Mouse (Mus musculus) midbrain, embryonic 13.5 days (tissue): ENCODE data around the gene Psmd3. TPM values are rescaled to one million over a fixed set of nuclear protein-coding genes. Genes with fewer than 3 reads are reported as not detected.

Source experiments
- ATAC-seq: fragments of 200-750 bp; cut with Nextera tagmentation; 2 replicates; pipeline ENCODE4 v1.8.0; 2017; ENCODE audit warnings: mild to moderate bottlenecking, moderate TSS enrichment, moderate library complexity
- H3K27ac ChIP-seq: fragments of 300-500 bp; sonication (generic); 2 replicates; pipeline ENCODE4 v1.5.1; 2015; ENCODE audit warnings: inconsistent platforms, mild to moderate bottlenecking, moderate library complexity
- H3K27me3 ChIP-seq: fragments of 300-500 bp; sonication (generic); 2 replicates; pipeline ENCODE4 v1.6.1; 2015; ENCODE audit warnings: mild to moderate bottlenecking, inconsistent platforms
- H3K36me3 ChIP-seq: fragments of 300-500 bp; sonication (generic); 2 replicates; pipeline ENCODE4 v1.6.1; 2015; ENCODE audit warnings: mild to moderate bottlenecking, inconsistent platforms
- H3K4me1 ChIP-seq: fragments of 300-500 bp; sonication (generic); replicated peaks from 2 replicates; pipeline ENCODE4 v1.6.1; 2015; ENCODE audit warnings: inconsistent platforms
- H3K4me2 ChIP-seq: fragments of 300-500 bp; sonication (generic); replicated peaks from 2 replicates; pipeline ENCODE4 v1.6.1; 2015; ENCODE audit warnings: moderate library complexity, mild to moderate bottlenecking, inconsistent platforms
- H3K4me3 ChIP-seq: fragments of 300-500 bp; sonication (generic); replicated peaks from 2 replicates; pipeline ENCODE4 v1.5.1; 2015; ENCODE audit warnings: mild to moderate bottlenecking, inconsistent platforms
- H3K9ac ChIP-seq: fragments of 300-500 bp; sonication (generic); replicated peaks from 2 replicates; pipeline ENCODE4 v1.6.1; 2015; ENCODE audit warnings: mild to moderate bottlenecking, inconsistent platforms
- H3K9me3 ChIP-seq: fragments of 300-500 bp; sonication (generic); 2 replicates; pipeline ENCODE4 v1.6.1; 2016; ENCODE audit warnings: mild to moderate bottlenecking, inconsistent platforms
- WGBS: fragments of 180-500 bp; shearing (Covaris S2); methylation state at CpG from one replicate; pipeline ENCODE4 v1.1.7; 2015; 5-methylcytosine and 5-hydroxymethylcytosine counted together
- polyA plus RNA-seq: library from polyadenylated mRNA; unstranded; fragments of >200 nt; fragmentation: Nextera tagmentation; extraction: Ambion mirVana; gene quantifications from 2 replicates; pipeline ENCODE4 v1.2.1, GENCODE M21; 2015

The Psmd3 gene
- polyA plus RNA-seq, 1 experiment from 2014 or later, result 190 TPM

- H3K27me3 ChIP-seq, result no peaks in the 10 kb centered on the region
- no peak overlapping the region for H3K9ac ChIP-seq
- WGBS, result 85% methylated on average over 9 of the region's 9 CpGs
- no peak overlapping the region for H3K4me2 ChIP-seq
- H3K9me3 ChIP-seq, result no peaks in the 10 kb centered on the region
- ATAC-seq, result no peak
- no peaks in the 10 kb centered on the region for H3K4me1 ChIP-seq
- H3K4me3 ChIP-seq, result no peak overlapping the region
- no peak overlapping the region for H3K27ac ChIP-seq
- peaks cover 76% of the 10 kb centered on the region for H3K36me3 ChIP-seq
Observed at GRCm38 (mm10) chr11:98694301-98694700, 11.9 kb downstream of the Psmd3 start.

DNA sequence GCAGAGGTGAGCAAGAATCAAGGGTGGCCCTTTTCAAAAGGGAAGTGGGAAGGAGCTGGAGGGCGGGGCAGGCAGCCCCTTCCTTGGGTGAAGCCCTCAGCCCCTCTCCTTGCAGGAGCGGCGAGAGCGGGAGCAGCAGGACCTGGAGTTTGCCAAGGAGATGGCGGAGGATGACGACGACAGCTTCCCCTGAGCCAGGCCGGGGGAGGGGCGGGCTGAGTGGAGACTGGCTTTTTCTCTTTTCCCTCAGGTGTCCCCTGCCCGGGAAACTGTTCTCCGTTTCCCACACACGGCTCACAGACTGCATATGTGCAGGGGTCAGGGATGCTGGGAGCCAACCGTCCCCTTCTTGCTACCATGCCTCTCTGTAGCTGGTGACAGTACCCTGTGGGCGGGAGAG is 13.1 kb downstream of the Psmd3 start:
- Histone ChIP-seq H3K9me3 (no peaks in the 10 kb centered on the region), H3K9ac (no peak overlapping the region), H3K4me1 (no peaks in the 10 kb centered on the region), H3K36me3 (peaks cover 65% of the 10 kb centered on the region), H3K27ac (peak overlapping the region; percentile 9; the same call in 1 of the 2 replicates), H3K4me2 (no peak overlapping the region), H3K4me3 (no peak overlapping the region), H3K27me3 (no peaks in the 10 kb centered on the region)
- WGBS, result 76% methylated on average over 14 of the region's 14 CpGs
- ATAC-seq, result no peak

GRCm38 (mm10) chr11:98696454-98697216 is 14.3 kb downstream of the Psmd3 start:
- no peaks in the 10 kb centered on the region for H3K4me1 ChIP-seq
- WGBS, result 86% methylated on average over 14 of the region's 14 CpGs
- ATAC-seq, result no peak
- H3K27ac ChIP-seq, result 0 out of 2 replicates have a peak overlapping the region, but pooled peaks have one; percentile 5
- no peaks in the 10 kb centered on the region for H3K9me3 ChIP-seq
- no peaks in the 10 kb centered on the region for H3K27me3 ChIP-seq
- no peak overlapping the region for H3K4me2 ChIP-seq
- no peak overlapping the region for H3K4me3 ChIP-seq
- peaks cover 53% of the 10 kb centered on the region for H3K36me3 ChIP-seq
- H3K9ac ChIP-seq, result no peak overlapping the region

- no peak for ATAC-seq
- Histone ChIP-seq H3K9ac (no peak overlapping the region), H3K4me2 (no peak overlapping the region), H3K4me3 (no peak overlapping the region), H3K9me3 (no peaks in the 10 kb centered on the region), H3K27me3 (no peaks in the 10 kb centered on the region), H3K4me1 (no peaks in the 10 kb centered on the region), H3K36me3 (peaks cover 47% of the 10 kb centered on the region), H3K27ac (0 out of 2 replicates have a peak overlapping the region, but pooled peaks have one; percentile 5)
- WGBS, result 89% methylated on average over 12 of the region's 12 CpGs
Observed at GRCm38 (mm10) chr11:98697225-98697624, 14.9 kb downstream of the Psmd3 start.

DNA sequence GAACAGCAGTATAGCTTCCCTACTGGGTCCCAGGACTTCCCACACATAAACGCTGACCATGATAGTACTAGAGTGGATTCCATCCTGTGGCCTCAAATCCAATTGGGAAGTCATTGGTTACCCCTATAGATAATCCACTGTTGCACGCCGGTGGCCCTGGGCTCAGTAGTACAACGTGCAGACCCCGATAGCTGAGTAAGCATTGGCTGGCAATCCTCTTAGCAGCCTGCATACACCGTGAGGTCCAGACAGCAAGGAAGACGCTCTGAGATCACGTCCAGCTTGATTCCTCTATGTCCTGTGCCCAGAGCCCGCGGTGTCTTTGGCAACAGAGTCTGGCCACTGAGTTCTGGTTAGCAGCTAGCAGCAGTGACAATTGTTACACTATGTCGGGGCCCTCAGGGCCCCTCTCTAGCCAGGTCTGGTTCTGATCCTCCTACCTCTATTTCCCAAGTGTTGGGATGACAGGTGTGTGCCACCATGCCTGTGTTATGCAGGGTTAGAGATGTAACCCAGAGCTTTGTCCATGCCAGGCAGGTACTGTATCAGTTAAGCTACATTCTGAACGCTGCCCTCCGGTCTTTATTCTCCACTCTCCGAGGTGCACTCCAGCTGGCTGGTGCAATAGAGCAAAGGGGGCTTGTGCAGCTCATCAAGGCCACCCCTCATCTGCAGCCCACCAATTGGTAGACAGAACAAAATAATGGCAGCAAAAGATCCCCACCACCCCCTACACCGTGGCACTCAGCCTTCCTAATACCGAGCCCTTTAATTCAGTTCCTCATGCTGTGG is 16.7 kb downstream of the Psmd3 start:
- Histone ChIP-seq H3K4me1 (no peaks in the 10 kb centered on the region), H3K27me3 (no peaks in the 10 kb centered on the region), H3K4me3 (no peak overlapping the region), H3K36me3 (peaks cover 35% of the 10 kb centered on the region), H3K27ac (no peak overlapping the region), H3K9ac (no peak overlapping the region), H3K9me3 (no peaks in the 10 kb centered on the region), H3K4me2 (no peak overlapping the region)
- ATAC-seq, result no peak
- 85% methylated on average over 16 of the region's 16 CpGs for WGBS

GRCm38 (mm10) chr11:98699911-98700310 is 17.6 kb downstream of the Psmd3 start:
- 37% methylated on average over 4 of the region's 4 CpGs for WGBS

DNA sequence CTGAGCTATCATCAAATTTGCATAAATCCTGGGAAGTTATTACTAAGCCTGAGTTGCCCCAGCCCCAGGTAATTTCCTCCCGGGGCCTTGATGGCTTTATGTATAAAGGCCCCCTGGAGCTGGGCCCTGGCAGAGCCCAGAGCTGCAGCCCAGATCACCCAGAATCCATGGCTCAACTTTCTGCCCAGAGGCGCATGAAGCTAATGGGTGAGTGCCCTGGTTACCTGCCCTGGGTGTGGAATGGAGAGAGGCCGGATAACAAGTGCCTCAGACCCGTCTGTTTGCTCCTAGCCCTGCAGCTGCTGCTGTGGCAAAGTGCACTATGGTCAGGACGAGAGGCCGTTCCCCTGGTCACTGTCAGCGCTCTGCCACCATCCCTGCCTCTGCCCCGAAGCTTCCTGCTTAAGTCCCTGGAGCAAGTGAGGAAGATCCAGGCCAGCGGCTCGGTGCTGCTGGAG is 18.9 kb downstream of the Psmd3 start, which contains the start of gene Csf3:
Gene Csf3, plus strand, starts transcription at position 51 of the 458 bp plus-strand sequence.
- WGBS, result 36% methylated on average over 10 of the region's 10 CpGs
- Histone ChIP-seq H3K4me1 (no peaks in the 10 kb centered on the region), H3K27ac (no peak within 1 kb of the TSS), H3K27me3 (no peaks in the 10 kb centered on the region), H3K4me2 (no peak within 1 kb of the TSS), H3K36me3 (peaks cover 35% of the 10 kb centered on the region), H3K9me3 (no peaks in the 10 kb centered on the region), H3K4me3 (no peak within 1 kb of the TSS), H3K9ac (no peak within 1 kb of the TSS; the same call in 1 of the 2 replicates)
- ATAC-seq, result no peak

More at GRCm38 (mm10) chr11:98699911-98700310, 17.6 kb downstream of the Psmd3 start:
- H3K4me1 ChIP-seq, result no peaks in the 10 kb centered on the region
- H3K36me3 ChIP-seq, result peaks cover 35% of the 10 kb centered on the region
- no peaks in the 10 kb centered on the region for H3K9me3 ChIP-seq
- H3K4me2 ChIP-seq, result no peak overlapping the region
- no peak overlapping the region for H3K27ac ChIP-seq
- no peaks in the 10 kb centered on the region for H3K27me3 ChIP-seq
- ATAC-seq, result peak; percentile 57; the same call in 1 of the 2 replicates
- no peak overlapping the region for H3K4me3 ChIP-seq
- no peak overlapping the region for H3K9ac ChIP-seq

- no peak for ATAC-seq
- 76% methylated on average over 5 of the region's 5 CpGs for WGBS
- Histone ChIP-seq H3K27me3 (no peaks in the 10 kb centered on the region), H3K9me3 (no peaks in the 10 kb centered on the region), H3K4me2 (no peak overlapping the region), H3K4me1 (no peaks in the 10 kb centered on the region), H3K4me3 (no peak overlapping the region), H3K36me3 (peaks cover 39% of the 10 kb centered on the region), H3K27ac (no peak overlapping the region), H3K9ac (no peak overlapping the region)
Observed at GRCm38 (mm10) chr11:98702323-98702722, 20.0 kb downstream of the Psmd3 start.

- H3K4me2 ChIP-seq, result no peak overlapping the region
- H3K4me1 ChIP-seq, result no peaks in the 10 kb centered on the region
- ATAC-seq, result no peak
- H3K9ac ChIP-seq, result 0 out of 2 replicates have a peak overlapping the region, but pooled peaks have one; percentile 23
- no peak overlapping the region for H3K27ac ChIP-seq
- no peaks in the 10 kb centered on the region for H3K27me3 ChIP-seq
- H3K36me3 ChIP-seq, result peaks cover 66% of the 10 kb centered on the region
- no peak overlapping the region for H3K4me3 ChIP-seq
- 92% methylated on average over 10 of the region's 10 CpGs for whole genome bisulfite sequencing
- no peaks in the 10 kb centered on the region for H3K9me3 ChIP-seq
Observed at GRCm38 (mm10) chr11:98705021-98705420, 22.7 kb downstream of the Psmd3 start.

- no peaks in the 10 kb centered on the region for H3K9me3 ChIP-seq
- no peaks in the 10 kb centered on the region for H3K27me3 ChIP-seq
- H3K27ac ChIP-seq, result no peak overlapping the region
- no peaks in the 10 kb centered on the region for H3K4me1 ChIP-seq
- H3K4me3 ChIP-seq, result no peak overlapping the region
- WGBS, result 94% methylated on average over 22 of the region's 22 CpGs
- ATAC-seq, result no peak
- H3K9ac ChIP-seq, result no peak overlapping the region
- H3K36me3 ChIP-seq, result peaks cover 86% of the 10 kb centered on the region
- no peak overlapping the region for H3K4me2 ChIP-seq
Observed at GRCm38 (mm10) chr11:98707401-98708281, 25.3 kb downstream of the Psmd3 start.

DNA sequence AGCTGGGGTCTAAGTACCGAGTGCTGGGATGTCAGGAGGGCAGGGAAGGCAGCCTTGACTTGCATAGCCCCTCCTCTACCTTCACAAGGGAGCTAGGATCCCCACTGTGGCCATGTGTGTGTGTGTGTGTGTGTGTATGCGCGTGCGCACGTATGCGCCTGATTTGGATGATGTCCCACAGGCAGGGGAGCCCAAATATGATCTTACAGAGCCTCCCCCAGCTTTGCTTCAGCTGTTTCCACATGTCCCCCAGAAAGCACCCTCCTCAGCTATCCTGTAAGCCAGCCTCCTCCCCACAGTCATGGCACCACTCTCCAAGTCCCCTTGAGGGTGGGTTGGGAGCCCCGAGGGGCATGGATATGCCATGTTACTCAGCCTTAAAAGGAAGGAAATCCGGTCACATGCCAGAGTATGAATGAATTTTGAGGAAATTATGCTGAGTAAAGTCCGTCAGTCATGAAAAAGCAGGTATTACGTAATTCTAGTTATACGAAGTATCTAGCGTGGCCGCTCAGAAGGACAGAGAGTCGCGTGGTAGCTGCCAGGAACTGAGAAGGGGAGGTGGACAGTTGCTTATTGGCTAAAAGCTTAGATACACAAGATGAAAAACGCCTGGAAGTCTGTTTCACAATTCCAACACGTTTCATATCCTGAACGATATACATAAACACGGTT is 26.1 kb downstream of the Psmd3 start:
- Histone ChIP-seq H3K36me3 (peaks cover 94% of the 10 kb centered on the region), H3K4me2 (no peak overlapping the region), H3K27me3 (no peaks in the 10 kb centered on the region), H3K27ac (no peak overlapping the region), H3K9ac (no peak overlapping the region), H3K4me1 (no peaks in the 10 kb centered on the region), H3K4me3 (no peak overlapping the region), H3K9me3 (no peaks in the 10 kb centered on the region)
- ATAC-seq, result no peak
- WGBS, result 87% methylated on average over 19 of the region's 19 CpGs
